Mouse (Mus musculus) MEL (cell line): ENCODE measurements around the gene Hmbs. TPM values are rescaled to one million over a fixed set of nuclear protein-coding genes. Genes with fewer than 3 reads are reported as not detected.

ENCODE experiments used
- DNase-seq: peaks from one replicate; pipeline ENCODE4 v3.0.0; 2011; ENCODE audit warnings: low read depth, low spot score
- H3K27ac ChIP-seq: 2 replicates; pipeline ENCODE4 v1.5.1; 2012; ENCODE audit warnings: low read depth, mild to moderate bottlenecking, control low read depth, low read length, moderate library complexity; ENCODE audit not compliant: control insufficient read depth
- H3K27me3 ChIP-seq, 2 experiments: fragments of 150-350 bp in 1 of 2; sonication (generic) in 1 of 2; 2 replicates each; pipeline ENCODE4 v1.6.1; 2012; ENCODE audit warnings: low read length in 2 of 2, mild to moderate bottlenecking in 2 of 2, improper control_type of control experiment in 1 of 2, moderate library complexity in 1 of 2; ENCODE audit not compliant: insufficient read depth in 2 of 2, control insufficient read depth in 1 of 2
- H3K36me3 ChIP-seq, 2 experiments: 2 replicates each; pipeline ENCODE4 v1.6.1; 2012 to 2014; ENCODE audit warnings: low read length in 2 of 2, improper control_type of control experiment in 1 of 2, inconsistent platforms in 1 of 2, mild to moderate bottlenecking in 1 of 2; ENCODE audit not compliant: insufficient read depth in 2 of 2, control insufficient read depth in 1 of 2
- H3K4me1 ChIP-seq, 2 experiments: fragments of 150-350 bp in 1 of 2; sonication (generic) in 1 of 2; 2 replicates each; pipeline ENCODE4 v1.6.1; 2012; ENCODE audit warnings: low read length in 2 of 2, improper control_type of control experiment in 1 of 2, mild to moderate bottlenecking in 1 of 2; ENCODE audit not compliant: insufficient read depth in 2 of 2, control insufficient read depth in 1 of 2
- H3K4me3 ChIP-seq, 2 experiments: fragments of 150-350 bp in 1 of 2; sonication (generic) in 1 of 2; 2 replicates each; pipeline ENCODE4 v1.5.1; 2012; ENCODE audit warnings: low read depth in 2 of 2, low read length in 2 of 2, mild to moderate bottlenecking in 2 of 2, moderate library complexity in 2 of 2, control low read depth in 1 of 2, improper control_type of control experiment in 1 of 2; ENCODE audit not compliant: control insufficient read depth in 1 of 2, insufficient read depth in 1 of 2
- H3K79me2 ChIP-seq: 2 replicates; pipeline ENCODE4 v1.6.1; 2012; ENCODE audit warnings: mild to moderate bottlenecking, low read length, moderate library complexity; ENCODE audit not compliant: control insufficient read depth, poor library complexity, insufficient read depth
- H3K9ac ChIP-seq: 2 replicates; pipeline ENCODE4 v1.6.1; 2012; ENCODE audit warnings: low read depth, mild to moderate bottlenecking, control low read depth, low read length, moderate library complexity; ENCODE audit not compliant: control insufficient read depth, poor library complexity, severe bottlenecking
- H3K9me3 ChIP-seq: fragments of 150-350 bp; sonication (generic); replicated peaks from 2 replicates; pipeline ENCODE4 v1.6.1; 2012; ENCODE audit warnings: mild to moderate bottlenecking, low read length, improper control_type of control experiment, moderate library complexity; ENCODE audit not compliant: insufficient read depth
- BHLHE40 ChIP-seq: IDR thresholded peaks from 2 replicates; pipeline ENCODE4 v1.6.1; 2012; ENCODE audit warnings: low read depth, mild to moderate bottlenecking, inconsistent platforms, low read length, improper control_type of control experiment, borderline replicate concordance
- CHD1 ChIP-seq: IDR thresholded peaks from 2 replicates; pipeline ENCODE4 v1.6.1; 2012; ENCODE audit warnings: low read depth, mild to moderate bottlenecking, inconsistent platforms, low read length, improper control_type of control experiment
- CHD2 ChIP-seq: IDR thresholded peaks from 2 replicates; pipeline ENCODE4 v1.6.1; 2011; ENCODE audit warnings: low read length, improper control_type of control experiment
- CTCF ChIP-seq, 3 experiments: IDR thresholded peaks in 2 of 3; conservative IDR thresholded peaks in 1 of 3; 2 replicates each; pipeline ENCODE4 v1.5.1; 2011 to 2012; ENCODE audit warnings: low read length in 3 of 3, low read depth in 2 of 3, mild to moderate bottlenecking in 2 of 3, improper control_type of control experiment in 1 of 3, inconsistent platforms in 1 of 3, mixed read lengths in 1 of 3, moderate library complexity in 1 of 3; ENCODE audit not compliant: control insufficient read depth in 1 of 3, insufficient read depth in 1 of 3, poor library complexity in 1 of 3, severe bottlenecking in 1 of 3
- E2F4 ChIP-seq: IDR thresholded peaks from 2 replicates; pipeline ENCODE4 v1.6.1; 2011; ENCODE audit warnings: low read depth, low read length, improper control_type of control experiment, borderline replicate concordance
- ELF1 ChIP-seq: IDR thresholded peaks from 2 replicates; pipeline ENCODE4 v1.6.1; 2014; ENCODE audit warnings: low read depth, mild to moderate bottlenecking, inconsistent platforms, low read length, improper control_type of control experiment, moderate library complexity
- EP300 ChIP-seq, 2 experiments: IDR thresholded peaks; 2 replicates each; pipeline ENCODE4 v1.6.1; 2011; ENCODE audit warnings: improper control_type of control experiment in 2 of 2, low read length in 2 of 2, low read depth in 1 of 2, mild to moderate bottlenecking in 1 of 2
- ETS1 ChIP-seq: IDR thresholded peaks from 2 replicates; pipeline ENCODE4 v1.6.1; 2012; ENCODE audit warnings: low read depth, mild to moderate bottlenecking, inconsistent platforms, low read length, improper control_type of control experiment, moderate library complexity
- GABPA ChIP-seq: IDR thresholded peaks from 2 replicates; pipeline ENCODE4 v1.6.1; 2012; ENCODE audit warnings: low read depth, mild to moderate bottlenecking, inconsistent platforms, low read length, improper control_type of control experiment, moderate library complexity
- GATA1 ChIP-seq: IDR thresholded peaks from 2 replicates; pipeline ENCODE4 v1.6.1; 2011; ENCODE audit warnings: low read depth, low read length, improper control_type of control experiment
- HCFC1 ChIP-seq: IDR thresholded peaks from 2 replicates; pipeline ENCODE4 v1.6.1; 2012; ENCODE audit warnings: low read depth, mild to moderate bottlenecking, inconsistent platforms, low read length, improper control_type of control experiment, moderate library complexity
- KAT2A ChIP-seq: conservative IDR thresholded peaks from 2 replicates; pipeline ENCODE4 v1.6.1; 2012; ENCODE audit warnings: low read depth, low read length, improper control_type of control experiment, inconsistent platforms
- MAX ChIP-seq: IDR thresholded peaks from 2 replicates; pipeline ENCODE4 v1.6.1; 2011; ENCODE audit warnings: low read length, improper control_type of control experiment
- MAZ ChIP-seq: IDR thresholded peaks from 2 replicates; pipeline ENCODE4 v1.6.1; 2012; ENCODE audit warnings: low read depth, mild to moderate bottlenecking, inconsistent platforms, low read length, improper control_type of control experiment
- MEF2A ChIP-seq: IDR thresholded peaks from 2 replicates; pipeline ENCODE4 v1.6.1; 2014; ENCODE audit warnings: low read depth, mild to moderate bottlenecking, inconsistent platforms, low read length, improper control_type of control experiment; ENCODE audit not compliant: poor library complexity, insufficient replicate concordance, severe bottlenecking; ENCODE audit errors: extremely low read depth
- MXI1 ChIP-seq: IDR thresholded peaks from 2 replicates; pipeline ENCODE4 v1.6.1; 2011; ENCODE audit warnings: mild to moderate bottlenecking, low read depth, low read length, improper control_type of control experiment
- MYB ChIP-seq: IDR thresholded peaks from 2 replicates; pipeline ENCODE4 v1.6.1; 2011; ENCODE audit warnings: mild to moderate bottlenecking, low read depth, low read length, improper control_type of control experiment
- NELFE ChIP-seq: IDR thresholded peaks from 2 replicates; pipeline ENCODE4 v1.6.1; 2011; ENCODE audit warnings: low read depth, low read length, improper control_type of control experiment
- NRF1 ChIP-seq: IDR thresholded peaks from 2 replicates; pipeline ENCODE4 v1.6.1; 2014; ENCODE audit warnings: low read depth, mild to moderate bottlenecking, inconsistent platforms, low read length, improper control_type of control experiment, moderate library complexity; ENCODE audit not compliant: poor library complexity, insufficient read depth, severe bottlenecking
- POLR2A ChIP-seq, 2 experiments: IDR thresholded peaks; 2 replicates each; pipeline ENCODE4 v1.6.1; 2011 to 2012; ENCODE audit warnings: low read length in 2 of 2, mild to moderate bottlenecking in 2 of 2, control low read depth in 1 of 2, improper control_type of control experiment in 1 of 2, low read depth in 1 of 2, moderate library complexity in 1 of 2; ENCODE audit not compliant: control insufficient read depth in 1 of 2, insufficient read depth in 1 of 2, poor library complexity in 1 of 2
- POLR2AphosphoS2 ChIP-seq: IDR thresholded peaks from 2 replicates; pipeline ENCODE4 v1.6.1; 2011; ENCODE audit warnings: low read length, improper control_type of control experiment
- POLR2AphosphoS5 ChIP-seq: IDR thresholded peaks from 2 replicates; pipeline ENCODE4 v1.6.1; 2012; ENCODE audit warnings: low read depth, borderline replicate concordance, mild to moderate bottlenecking, inconsistent platforms, low read length, moderate library complexity, mixed read lengths
- RAD21 ChIP-seq: IDR thresholded peaks from 2 replicates; pipeline ENCODE4 v1.6.1; 2011; ENCODE audit warnings: mild to moderate bottlenecking, low read depth, low read length, improper control_type of control experiment
- RCOR1 ChIP-seq: IDR thresholded peaks from 2 replicates; pipeline ENCODE4 v1.6.1; 2012; ENCODE audit warnings: low read depth, mild to moderate bottlenecking, inconsistent platforms, low read length, improper control_type of control experiment
- SIN3A ChIP-seq: IDR thresholded peaks from 2 replicates; pipeline ENCODE4 v1.6.1; 2012; ENCODE audit warnings: low read length, improper control_type of control experiment, inconsistent platforms
- SMC3 ChIP-seq: IDR thresholded peaks from 2 replicates; pipeline ENCODE4 v1.6.1; 2011; ENCODE audit warnings: low read depth, low read length, improper control_type of control experiment
- TAL1 ChIP-seq: IDR thresholded peaks from 2 replicates; pipeline ENCODE4 v1.6.1; 2012; ENCODE audit warnings: mild to moderate bottlenecking, inconsistent platforms, low read length, moderate library complexity, mixed read lengths
- TBP ChIP-seq: IDR thresholded peaks from 2 replicates; pipeline ENCODE4 v1.8.0; 2011; ENCODE audit warnings: low read depth, low read length, improper control_type of control experiment
- TCF12 ChIP-seq: IDR thresholded peaks from 2 replicates; pipeline ENCODE4 v1.6.1; 2014; ENCODE audit warnings: low read depth, mild to moderate bottlenecking, inconsistent platforms, low read length, improper control_type of control experiment, moderate library complexity
- UBTF ChIP-seq: IDR thresholded peaks from 2 replicates; pipeline ENCODE4 v1.6.1; 2012; ENCODE audit warnings: low read depth, mild to moderate bottlenecking, inconsistent platforms, low read length, improper control_type of control experiment, moderate library complexity, borderline replicate concordance; ENCODE audit not compliant: insufficient read depth
- USF1 ChIP-seq: IDR thresholded peaks from 2 replicates; pipeline ENCODE4 v1.6.1; 2014; ENCODE audit warnings: low read depth, mild to moderate bottlenecking, inconsistent platforms, low read length, improper control_type of control experiment, moderate library complexity
- USF2 ChIP-seq, 2 experiments: IDR thresholded peaks; 2 replicates each; pipeline ENCODE4 v1.6.1; 2011 to 2012; ENCODE audit warnings: improper control_type of control experiment in 2 of 2, low read length in 2 of 2, borderline replicate concordance in 1 of 2, inconsistent platforms in 1 of 2, low read depth in 1 of 2, mild to moderate bottlenecking in 1 of 2; ENCODE audit not compliant: insufficient read depth in 1 of 2
- ZC3H11A ChIP-seq: IDR thresholded peaks from 2 replicates; pipeline ENCODE4 v1.6.1; 2012; ENCODE audit warnings: low read depth, mild to moderate bottlenecking, inconsistent platforms, low read length, improper control_type of control experiment
- ZKSCAN1 ChIP-seq: IDR thresholded peaks from 2 replicates; pipeline ENCODE4 v1.6.1; 2012; ENCODE audit warnings: low read depth, mild to moderate bottlenecking, inconsistent platforms, low read length, improper control_type of control experiment, moderate library complexity
- ZMIZ1 ChIP-seq: IDR thresholded peaks from 2 replicates; pipeline ENCODE4 v1.6.1; 2012; ENCODE audit warnings: low read depth, mild to moderate bottlenecking, inconsistent platforms, low read length, improper control_type of control experiment, moderate library complexity
- ZNF384 ChIP-seq: IDR thresholded peaks from 2 replicates; pipeline ENCODE4 v1.6.1; 2012; ENCODE audit warnings: low read depth, mild to moderate bottlenecking, inconsistent platforms, low read length, improper control_type of control experiment
- polyA plus RNA-seq, 2 experiments: library from polyadenylated mRNA; stranded (reverse) in 1 of 2; unstranded in 1 of 2; fragments of >175 nt in 1 of 2; fragments of >200 nt in 1 of 2; gene quantifications; 2 replicates each; pipeline versions ENCODE4 v1.2.1 to v1.2.4; 2012; ENCODE audit warnings: low replicate concordance in 2 of 2, low read depth in 1 of 2; ENCODE audit not compliant: insufficient read length in 2 of 2, insufficient read depth in 1 of 2, missing spikeins in 1 of 2
- total RNA-seq: library from RNA; depleted of rRNA; stranded (reverse); fragments of 300-350 nt; gene quantifications from 2 replicates; pipeline ENCODE4 v1.2.3, GENCODE M21; 2012

Hmbs gene
- total and polyA plus RNA-seq, 3 experiments, result 138 to 145 TPM; not detected in 1

DNA sequence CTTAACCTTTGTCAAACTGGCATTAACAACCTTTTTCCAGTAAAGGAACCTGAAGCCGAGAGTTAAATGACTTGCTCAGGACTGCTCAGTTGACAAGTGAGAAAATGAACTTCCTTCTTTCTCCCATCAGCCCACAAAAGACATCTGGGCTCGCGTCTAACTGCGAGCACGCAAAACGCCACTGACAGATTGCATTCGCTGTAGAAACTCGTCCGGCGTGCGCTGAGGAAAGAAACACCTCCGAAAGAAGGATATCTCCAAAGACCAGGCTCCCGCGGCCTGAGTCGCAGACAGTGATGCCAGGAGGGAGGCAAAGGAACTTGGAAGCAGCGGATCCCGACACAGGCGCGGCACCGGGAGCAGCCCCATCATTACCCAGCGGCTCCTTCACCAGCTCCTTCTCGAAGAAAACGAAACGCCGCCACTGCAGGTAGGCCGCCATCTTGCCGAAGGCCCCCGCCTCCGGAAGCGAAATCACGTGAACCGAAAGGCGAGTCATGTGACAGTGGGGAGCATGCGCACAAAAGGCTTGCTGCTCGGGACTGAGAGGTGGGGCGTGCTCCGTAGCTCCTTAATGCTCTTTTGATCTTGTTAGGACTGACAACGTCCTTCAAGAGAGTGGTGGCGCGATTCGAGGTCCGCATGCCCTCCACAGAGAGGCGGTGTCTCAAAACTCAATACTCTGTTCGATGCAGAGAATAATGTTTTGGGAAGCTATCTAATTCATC lies 17.3 kb upstream of the Hmbs start, which contains the start of gene Vps11:
Vps11 (minus strand) TSS at position 481 of the 728 bp plus-strand sequence.
- Histone ChIP-seq H3K27ac (peak within 1 kb of the TSS; percentile 86), H3K79me2 (peaks cover 12% of the 10 kb centered on the region), H3K4me1 (peaks cover 0 to 2% of the 10 kb centered on the region in 2 experiments; a peak in 1 of 4 replicates), H3K27me3 (no peaks in the 10 kb centered on the region), H3K9ac (peak within 1 kb of the TSS; percentile 78), H3K4me3 (peak within 1 kb of the TSS; percentile 77 to 82), H3K9me3 (no peaks in the 10 kb centered on the region), H3K36me3 (peaks cover 0 to 5% of the 10 kb centered on the region in 2 experiments; a peak in 2 of 4 replicates)
- peak; percentile 99 for DNase-seq
- peak; percentile 59 to 95 for TF ChIP-seq POLR2A (IDR thresholded peaks at IDR 0.05; ENCODE audit: control insufficient read depth in 1 of 2, insufficient read depth in 1 of 2, low read depth in 1 of 2, low read length in 2 of 2, poor library complexity in 1 of 2)
- TF ChIP-seq MAX, result peak; percentile 94
- TF ChIP-seq TAL1, result no peak
- peak; percentile 93 for TF ChIP-seq MAZ
- TF ChIP-seq HCFC1, result peak; percentile 91
- TF ChIP-seq TBP, result peak; percentile 83
- peak; percentile 85; the same call in 1 of the 2 replicates for TF ChIP-seq BHLHE40
- TF ChIP-seq RAD21, result no peak
- TF ChIP-seq MEF2A, result no peak
- TF ChIP-seq KAT2A, result no peak; the same call in 1 of the 2 replicates
- TF ChIP-seq GABPA, result no peak
- no peak for TF ChIP-seq CHD1
- peak; percentile 83; the same call in 1 of the 2 replicates for TF ChIP-seq ZMIZ1
- TF ChIP-seq ZNF384, result no peak
- no peak for TF ChIP-seq ZKSCAN1
- TF ChIP-seq EP300 (IDR thresholded peaks at IDR 0.05; ENCODE audit: low read depth in 1 of 2, low read length in 2 of 2), result no peak
- 0 out of 2 replicates have a peak, but pooled peaks have one; percentile 65 for TF ChIP-seq POLR2AphosphoS5
- TF ChIP-seq ZC3H11A, result no peak
- no peak for TF ChIP-seq MYB
- TF ChIP-seq POLR2AphosphoS2, result peak; percentile 73; the same call in 1 of the 2 replicates
- TF ChIP-seq CHD2, result no peak
- TF ChIP-seq E2F4, result no peak
- TF ChIP-seq USF2 (IDR thresholded peaks at IDR 0.05; ENCODE audit: borderline replicate concordance in 1 of 2, insufficient read depth in 1 of 2, low read depth in 1 of 2, low read length in 2 of 2), result peak; percentile 98 to 99
- peak; percentile 90 for TF ChIP-seq MXI1
- peak; percentile 99 for TF ChIP-seq USF1
- peak; percentile 94 for TF ChIP-seq NRF1
- TF ChIP-seq TCF12, result peak; percentile 35; the same call in 1 of the 2 replicates
- TF ChIP-seq RCOR1, result no peak
- TF ChIP-seq ELF1, result peak; percentile 87
- TF ChIP-seq ETS1, result peak; percentile 70; the same call in 1 of the 2 replicates
- no peak for TF ChIP-seq GATA1
- TF ChIP-seq NELFE, result peak; percentile 83
- TF ChIP-seq SIN3A, result peak; percentile 99
- TF ChIP-seq UBTF, result no peak
- no peak for TF ChIP-seq CTCF (IDR thresholded peaks at IDR 0.05 in 2 of 3, conservative IDR thresholded peaks at IDR 0.05 in 1 of 3; ENCODE audit: control insufficient read depth in 1 of 3, insufficient read depth in 1 of 3, low read depth in 2 of 3, low read length in 3 of 3, poor library complexity in 1 of 3, severe bottlenecking in 1 of 3)
- no peak for TF ChIP-seq SMC3
